8 mouse cellular contexts compared by ENCODE assay signal in genomic region chr3:27631112-27631511, GRCm38 (mm10).
DNase-seq lines count a peak whose midpoint lies in the region; ATAC-seq lines count a peak whose summit lies in the region.

No protein-coding gene starts in this region.

- no peaks in the 10 kb centered on the region for H3K27me3 ChIP-seq in forebrain, embryonic 12.5 days
- H3K27me3 ChIP-seq in heart, embryonic 12.5 days (replicated peaks): no peaks in the 10 kb centered on the region

- WGBS in forebrain, embryonic 12.5 days: 88% methylated on average over 7 of the region's 7 CpGs
- 33% methylated on average over 7 of the region's 7 CpGs for WGBS in heart, embryonic 12.5 days

- no peaks in the 10 kb centered on the region for H3K9me3 ChIP-seq in forebrain, embryonic 12.5 days
- no peaks in the 10 kb centered on the region for H3K9me3 ChIP-seq in heart, embryonic 12.5 days (replicated peaks)

- DNase-seq in left cerebral cortex, postnatal 4 days: peak; percentile 48
- no peak for DNase-seq in left cerebral cortex, adult 9 months (ENCODE audit: low spot score in 2 of 2)
- peak; percentile 89 for DNase-seq in lung, postnatal 10 days
- DNase-seq in retina, postnatal 1 day: no peak
- DNase-seq in adrenal gland, adult 8-10 months: no peak

- peaks cover 6% of the 10 kb centered on the region for H3K4me1 ChIP-seq in forebrain, embryonic 12.5 days
- peaks cover 62% of the 10 kb centered on the region for H3K4me1 ChIP-seq in heart, embryonic 12.5 days (replicated peaks)

- H3K27ac ChIP-seq in forebrain, embryonic 12.5 days: 0 out of 2 replicates have a peak overlapping the region, but pooled peaks have one; percentile 19
- H3K27ac ChIP-seq in heart, embryonic 12.5 days (ENCODE audit: poor library complexity, severe bottlenecking): peak overlapping the region; percentile 83

- intact Hi-C loops in left cerebral cortex, postnatal 4 days (cut with DNase I): no loop called here

- no peak overlapping the region for H3K4me2 ChIP-seq in forebrain, embryonic 12.5 days
- no peak overlapping the region for H3K4me2 ChIP-seq in heart, embryonic 12.5 days

- H3K9ac ChIP-seq in forebrain, embryonic 12.5 days: no peak overlapping the region
- H3K9ac ChIP-seq in heart, embryonic 12.5 days: no peak overlapping the region

- ATAC-seq in forebrain, embryonic 12.5 days (ENCODE audit: low FRiP score): no peak
- ATAC-seq in heart, embryonic 12.5 days (ENCODE audit: insufficient number of reproducible peaks, low FRiP score): peak; percentile 76
- ATAC-seq in erythroblast, adult 5-6 weeks (replicated peaks; ENCODE audit: low FRiP score, poor library complexity, severe bottlenecking): no peak

- no peak overlapping the region for H3K4me3 ChIP-seq in forebrain, embryonic 12.5 days (replicated peaks)
- no peak overlapping the region for H3K4me3 ChIP-seq in heart, embryonic 12.5 days

- H3K36me3 ChIP-seq in forebrain, embryonic 12.5 days (replicated peaks): no peaks in the 10 kb centered on the region
- H3K36me3 ChIP-seq in heart, embryonic 12.5 days: peaks cover 7% of the 10 kb centered on the region; the same call in 1 of the 2 replicates

Comparison
In these comparisons a context has a peak if more than half of its experiments do, and no peak if none do; other contexts are left out.
1. DNase-seq: peak in left cerebral cortex, postnatal 4 days (single experiment) and lung, postnatal 10 days (single experiment); none in left cerebral cortex, adult 9 months (0 of 2), retina, postnatal 1 day (single experiment) and adrenal gland, adult 8-10 months (single experiment).